Mouse (Mus musculus) cortical plate, adult 2 months (tissue): ENCODE measurements around the gene Ddost.

Experiments
- CTCF ChIP-seq: fragments of 200-500 bp; IDR thresholded peaks from 2 replicates; pipeline ENCODE4 v1.5.1; 2011; ENCODE audit warnings: mild to moderate bottlenecking, control low read depth, low read length; ENCODE audit not compliant: insufficient read depth; ENCODE audit errors: extremely low read depth
- POLR2A ChIP-seq: fragments of 200-500 bp; IDR thresholded peaks from 2 replicates; pipeline ENCODE4 v1.6.1; 2011; ENCODE audit warnings: mild to moderate bottlenecking, low read length, control low read depth; ENCODE audit not compliant: insufficient read depth; ENCODE audit errors: extremely low read depth

GRCm38 (mm10) chr4:138336876-138337275 is 32.3 kb downstream of the Ddost start:
- TF ChIP-seq CTCF (no peak), POLR2A (no peak)
